Mouse (Mus musculus) lung, postnatal 0 days (tissue): ENCODE data around the gene Dot1l. TPM values are rescaled to one million over a fixed set of nuclear protein-coding genes. Genes with fewer than 3 reads are reported as not detected.
A peak's percentile ranks its signal among the peaks of the same experiment; 100 is the strongest.

Experiments
- ATAC-seq: fragments of 200-750 bp; cut with Nextera tagmentation; 2 replicates; pipeline ENCODE4 v1.8.0; 2017; ENCODE audit warnings: moderate library complexity
- DNase-seq: peaks from one replicate; pipeline ENCODE4 v3.0.0-alpha.2; 2016; ENCODE audit warnings: low spot score
- H3K27ac ChIP-seq: fragments of 300-500 bp; sonication (generic); 2 replicates; pipeline ENCODE4 v1.5.1; 2014; ENCODE audit warnings: antibody characterized with exemption, mild to moderate bottlenecking, low read length, mixed read lengths
- H3K27me3 ChIP-seq: fragments of 300-500 bp; sonication (generic); replicated peaks from 2 replicates; pipeline ENCODE4 v1.6.1; 2014; ENCODE audit warnings: low read length, mixed read lengths; ENCODE audit not compliant: insufficient read depth
- H3K36me3 ChIP-seq: fragments of 300-500 bp; sonication (generic); 2 replicates; pipeline ENCODE4 v1.6.1; 2014; ENCODE audit warnings: low read length, mixed read lengths; ENCODE audit not compliant: insufficient read depth
- H3K4me1 ChIP-seq: fragments of 300-500 bp; sonication (generic); 2 replicates; pipeline ENCODE4 v1.6.1; 2014; ENCODE audit warnings: antibody characterized with exemption, low read depth, low read length, mixed read lengths; ENCODE audit not compliant: insufficient read depth
- H3K4me2 ChIP-seq: fragments of 300-500 bp; sonication (generic); replicated peaks from 2 replicates; pipeline ENCODE4 v1.6.1; 2014; ENCODE audit warnings: low read depth, mild to moderate bottlenecking, low read length, moderate library complexity, mixed read lengths
- H3K4me3 ChIP-seq: fragments of 300-500 bp; sonication (generic); 2 replicates; pipeline ENCODE4 v1.5.1; 2014; ENCODE audit warnings: low read depth, low read length
- H3K9ac ChIP-seq: fragments of 300-500 bp; sonication (generic); replicated peaks from 2 replicates; pipeline ENCODE4 v1.6.1; 2014; ENCODE audit warnings: low read depth, mild to moderate bottlenecking
- H3K9me3 ChIP-seq: fragments of 300-500 bp; sonication (generic); 2 replicates; pipeline ENCODE4 v1.6.1; 2016; ENCODE audit warnings: low read length, mixed read lengths
- CTCF ChIP-seq: IDR thresholded peaks from 2 replicates; pipeline ENCODE4 v1.5.1; 2016; ENCODE audit warnings: antibody characterized with exemption, mild to moderate bottlenecking
- EP300 ChIP-seq: IDR thresholded peaks from 2 replicates; pipeline ENCODE4 v1.6.1; 2016; ENCODE audit warnings: antibody characterized with exemption, mild to moderate bottlenecking, control low read depth
- WGBS: fragments of 180-500 bp; shearing (Covaris S2); extraction: QIAGEN DNeasy Blood & Tissue Kit; methylation state at CpG from one replicate; pipeline ENCODE4 v1.1.7; 2014; 5-methylcytosine and 5-hydroxymethylcytosine counted together
- polyA plus RNA-seq: library from polyadenylated mRNA; unstranded; fragments of >200 nt; fragmentation: Nextera tagmentation; extraction: Ambion mirVana; gene quantifications from 2 replicates; pipeline ENCODE4 v1.2.1, GENCODE M21; 2015

Dot1l gene
- polyA plus RNA-seq, 1 experiment from 2014 or later = 7.4 TPM

GRCm38 (mm10) chr10:80799070-80799566, 44.1 kb downstream of the Dot1l start:
- Histone ChIP-seq H3K9ac (peak overlapping the region; percentile 98), H3K4me3 (peak overlapping the region; percentile 84), H3K9me3 (no peaks in the 10 kb centered on the region), H3K4me1 (peaks cover 16% of the 10 kb centered on the region), H3K27ac (peak overlapping the region; percentile 94), H3K27me3 (no peaks in the 10 kb centered on the region), H3K4me2 (peak overlapping the region; percentile 85), H3K36me3 (0 out of 2 replicates have a peak, but pooled peaks cover 8% of the 10 kb centered on the region)
- DNase-seq (peak; percentile 57), ATAC-seq (no peak)
- WGBS = 0% methylated on average over 18 of the region's 18 CpGs
- TF ChIP-seq CTCF (no peak), EP300 (no peak)

- no peak overlapping the region for H3K4me2 ChIP-seq
- no peak for TF ChIP-seq EP300
- no peak for TF ChIP-seq CTCF
- H3K9me3 ChIP-seq = no peaks in the 10 kb centered on the region
- H3K27me3 ChIP-seq = no peaks in the 10 kb centered on the region
- 80% methylated on average over 10 of the region's 10 CpGs for WGBS
- H3K4me3 ChIP-seq = no peak overlapping the region
- H3K4me1 ChIP-seq = peaks cover 7% of the 10 kb centered on the region
- DNase-seq (no peak), ATAC-seq (no peak)
- H3K36me3 ChIP-seq = 0 out of 2 replicates have a peak, but pooled peaks cover 3% of the 10 kb centered on the region
- no peak overlapping the region for H3K27ac ChIP-seq
- H3K9ac ChIP-seq = no peak overlapping the region
These were observed 47.4 kb downstream of the Dot1l start for GRCm38 (mm10) chr10:80802204-80802912.

- Histone ChIP-seq H3K4me2 (no peak overlapping the region), H3K4me3 (no peak overlapping the region), H3K4me1 (peaks cover 13% of the 10 kb centered on the region), H3K9me3 (no peaks in the 10 kb centered on the region), H3K27me3 (0 out of 2 replicates have a peak, but pooled peaks cover under 1% of the 10 kb centered on the region), H3K27ac (no peak overlapping the region), H3K36me3 (0 out of 2 replicates have a peak, but pooled peaks cover 3% of the 10 kb centered on the region), H3K9ac (no peak overlapping the region)
- 79% methylated on average over 2 of the region's 3 CpGs for WGBS
- ATAC-seq = no peak
- DNase-seq = no peak
- TF ChIP-seq CTCF = no peak
- TF ChIP-seq EP300 = no peak
These were observed 48.0 kb downstream of the Dot1l start for GRCm38 (mm10) chr10:80802996-80803395.

- Histone ChIP-seq H3K27me3 (peaks cover 13% of the 10 kb centered on the region; the same call in 1 of the 2 replicates), H3K9me3 (no peaks in the 10 kb centered on the region), H3K36me3 (0 out of 2 replicates have a peak, but pooled peaks cover 3% of the 10 kb centered on the region), H3K4me3 (no peak overlapping the region), H3K27ac (no peak overlapping the region), H3K4me1 (peaks cover 18% of the 10 kb centered on the region), H3K9ac (no peak overlapping the region), H3K4me2 (no peak overlapping the region)
- DNase-seq (no peak), ATAC-seq (no peak)
- TF ChIP-seq EP300 (no peak), CTCF (no peak)
- 100% methylated on average over 2 of the region's 2 CpGs for WGBS
These were observed 49.3 kb downstream of the Dot1l start for GRCm38 (mm10) chr10:80804340-80804739.

GRCm38 (mm10) chr10:80804916-80805315, 49.9 kb downstream of the Dot1l start, which contains the start of gene Amh:
Amh (plus strand) TSS chr10:80805243.
- Histone ChIP-seq H3K27me3 (peaks cover 17% of the 10 kb centered on the region; the same call in 1 of the 2 replicates), H3K36me3 (0 out of 2 replicates have a peak, but pooled peaks cover 3% of the 10 kb centered on the region), H3K9ac (no peak within 1 kb of the TSS), H3K4me2 (no peak within 1 kb of the TSS), H3K4me1 (peaks cover 14% of the 10 kb centered on the region), H3K27ac (no peak within 1 kb of the TSS), H3K4me3 (no peak within 1 kb of the TSS), H3K9me3 (no peaks in the 10 kb centered on the region)
- no peak for TF ChIP-seq CTCF
- TF ChIP-seq EP300 = no peak
- ATAC-seq (no peak), DNase-seq (no peak)
- WGBS = 66% methylated on average over 6 of the region's 6 CpGs

GRCm38 (mm10) chr10:80805322-80805721, 50.3 kb downstream of the Dot1l start:
- Histone ChIP-seq H3K27me3 (peaks cover 19% of the 10 kb centered on the region; the same call in 1 of the 2 replicates), H3K9ac (no peak overlapping the region), H3K4me1 (peaks cover 14% of the 10 kb centered on the region), H3K4me3 (no peak overlapping the region), H3K9me3 (no peaks in the 10 kb centered on the region), H3K27ac (no peak overlapping the region), H3K4me2 (no peak overlapping the region), H3K36me3 (0 out of 2 replicates have a peak, but pooled peaks cover 3% of the 10 kb centered on the region)
- DNase-seq (no peak), ATAC-seq (no peak)
- 82% methylated on average over 5 of the region's 5 CpGs for WGBS
- TF ChIP-seq CTCF (no peak), EP300 (no peak)
